Mouse (Mus musculus) stomach, postnatal 0 days (tissue): ENCODE results near the gene Ccdc141. TPM values are rescaled to one million over a fixed set of nuclear protein-coding genes. Genes with fewer than 3 reads are reported as not detected.

Experiments used
- ATAC-seq: fragments of 200-750 bp; cut with Nextera tagmentation; 2 replicates; pipeline ENCODE4 v1.8.0; 2017; ENCODE audit not compliant: low FRiP score, low TSS enrichment
- DNase-seq: peaks from one replicate; pipeline ENCODE4 v3.0.0-alpha.2; 2016; ENCODE audit warnings: low spot score
- H3K27ac ChIP-seq: fragments of 300-500 bp; sonication (generic); replicated peaks from 2 replicates; pipeline ENCODE4 v1.5.1; 2014; ENCODE audit warnings: mild to moderate bottlenecking, control low read depth
- H3K27me3 ChIP-seq: fragments of 300-500 bp; sonication (generic); 2 replicates; pipeline ENCODE4 v1.6.1; 2014; ENCODE audit warnings: low read length; ENCODE audit not compliant: control insufficient read depth, insufficient read depth
- H3K36me3 ChIP-seq: fragments of 300-500 bp; sonication (generic); 2 replicates; pipeline ENCODE4 v1.6.1; 2014; ENCODE audit warnings: low read length, mixed read lengths; ENCODE audit not compliant: control insufficient read depth, insufficient read depth
- H3K4me1 ChIP-seq: fragments of 300-500 bp; sonication (generic); replicated peaks from 2 replicates; pipeline ENCODE4 v1.6.1; 2014; ENCODE audit warnings: antibody characterized with exemption; ENCODE audit not compliant: control insufficient read depth, insufficient read depth
- H3K4me2 ChIP-seq: fragments of 300-500 bp; sonication (generic); replicated peaks from 2 replicates; pipeline ENCODE4 v1.6.1; 2014; ENCODE audit warnings: low read depth, mild to moderate bottlenecking, control low read depth, moderate library complexity
- H3K4me3 ChIP-seq: fragments of 300-500 bp; sonication (generic); 2 replicates; pipeline ENCODE4 v1.5.1; 2014; ENCODE audit warnings: low read depth, low read length, control low read depth
- H3K9ac ChIP-seq: fragments of 300-500 bp; sonication (generic); 2 replicates; pipeline ENCODE4 v1.6.1; 2014; ENCODE audit warnings: mild to moderate bottlenecking, low read length, control low read depth, mixed read lengths
- H3K9me3 ChIP-seq: fragments of 300-500 bp; sonication (generic); 2 replicates; pipeline ENCODE4 v1.6.1; 2016; ENCODE audit warnings: low read length; ENCODE audit not compliant: control insufficient read depth
- CTCF ChIP-seq: IDR thresholded peaks from 2 replicates; pipeline ENCODE4 v1.5.1; 2016; ENCODE audit warnings: antibody characterized with exemption, low read depth, mild to moderate bottlenecking, moderate library complexity
- EP300 ChIP-seq: optimal IDR thresholded peaks from 2 replicates; pipeline ENCODE3; 2016; ENCODE audit warnings: antibody characterized with exemption
- WGBS: fragments of 180-500 bp; shearing (Covaris S2); extraction: QIAGEN DNeasy Blood & Tissue Kit; methylation state at CpG from one replicate; pipeline ENCODE4 v1.1.7; 2014; 5-methylcytosine and 5-hydroxymethylcytosine counted together
- polyA plus RNA-seq: library from polyadenylated mRNA; unstranded; fragments of >200 nt; fragmentation: Nextera tagmentation; extraction: Ambion mirVana; gene quantifications from 2 replicates; pipeline ENCODE4 v1.2.1, GENCODE M21; 2015

Gene Ccdc141
- polyA plus RNA-seq, 1 experiment from 2014 or later, result 6.7 TPM

- no peak for DNase-seq
- Histone ChIP-seq H3K9ac (peak overlapping the region; percentile 31; the same call in 1 of the 2 replicates), H3K4me3 (peak overlapping the region; percentile 61; the same call in 1 of the 2 replicates), H3K4me1 (no peaks in the 10 kb centered on the region; the same call in 1 of the 2 replicates), H3K27ac (no peak overlapping the region), H3K9me3 (no peaks in the 10 kb centered on the region), H3K36me3 (no peaks in the 10 kb centered on the region), H3K4me2 (peak overlapping the region; percentile 92), H3K27me3 (no peaks in the 10 kb centered on the region)
- no peak for TF ChIP-seq EP300
- no peak for TF ChIP-seq CTCF
- ATAC-seq, result no peak
- WGBS, result 84% methylated on average over 4 of the region's 4 CpGs
Measured at GRCm38 (mm10) chr2:77169218-77169617, 1.2 kb downstream of the Ccdc141 start.

- no peak for TF ChIP-seq CTCF
- no peak for TF ChIP-seq EP300
- no peak overlapping the region for H3K4me2 ChIP-seq
- ATAC-seq (no peak), DNase-seq (no peak)
- no peaks in the 10 kb centered on the region for H3K27me3 ChIP-seq
- H3K9ac ChIP-seq, result no peak overlapping the region
- H3K36me3 ChIP-seq, result no peaks in the 10 kb centered on the region
- no peaks in the 10 kb centered on the region; the same call in 1 of the 2 replicates for H3K4me1 ChIP-seq
- no peak overlapping the region for H3K4me3 ChIP-seq
- no peak overlapping the region for H3K27ac ChIP-seq
- no peaks in the 10 kb centered on the region for H3K9me3 ChIP-seq
- WGBS, result 88% methylated on average over 7 of the region's 7 CpGs
Measured at GRCm38 (mm10) chr2:77168781-77169180, 1.7 kb downstream of the Ccdc141 start.

- ATAC-seq, result no peak
- no peak for TF ChIP-seq CTCF
- TF ChIP-seq EP300, result no peak
- no peak overlapping the region for H3K9ac ChIP-seq
- no peak overlapping the region for H3K27ac ChIP-seq
- H3K9me3 ChIP-seq, result no peaks in the 10 kb centered on the region
- no peaks in the 10 kb centered on the region for H3K27me3 ChIP-seq
- 84% methylated on average over 13 of the region's 13 CpGs for WGBS
- no peak for DNase-seq
- H3K4me2 ChIP-seq, result no peak overlapping the region
- no peaks in the 10 kb centered on the region; the same call in 1 of the 2 replicates for H3K4me1 ChIP-seq
- no peak overlapping the region for H3K4me3 ChIP-seq
- H3K36me3 ChIP-seq, result no peaks in the 10 kb centered on the region
Measured at GRCm38 (mm10) chr2:77168081-77168685, 2.3 kb downstream of the Ccdc141 start.

- Histone ChIP-seq H3K36me3 (no peaks in the 10 kb centered on the region), H3K4me1 (no peaks in the 10 kb centered on the region), H3K4me3 (no peak overlapping the region), H3K9ac (no peak overlapping the region), H3K9me3 (no peaks in the 10 kb centered on the region), H3K4me2 (no peak overlapping the region), H3K27ac (no peak overlapping the region), H3K27me3 (no peaks in the 10 kb centered on the region)
- ATAC-seq (no peak), DNase-seq (no peak)
- TF ChIP-seq EP300, result no peak
- TF ChIP-seq CTCF, result no peak
- WGBS, result 73% methylated on average over 4 of the region's 4 CpGs
Measured at GRCm38 (mm10) chr2:77166366-77166765, 4.1 kb downstream of the Ccdc141 start.

GRCm38 (mm10) chr2:77164662-77165061, 5.8 kb downstream of the Ccdc141 start:
- H3K27ac ChIP-seq, result no peak overlapping the region
- no peaks in the 10 kb centered on the region for H3K9me3 ChIP-seq

GRCm38 (mm10) chr2:77163381-77163780, 7.1 kb downstream of the Ccdc141 start:
- ATAC-seq, result no peak
- Histone ChIP-seq H3K9ac (no peak overlapping the region), H3K4me3 (no peak overlapping the region), H3K9me3 (no peaks in the 10 kb centered on the region), H3K36me3 (no peaks in the 10 kb centered on the region), H3K4me2 (no peak overlapping the region), H3K4me1 (no peaks in the 10 kb centered on the region), H3K27me3 (no peaks in the 10 kb centered on the region), H3K27ac (no peak overlapping the region)
- TF ChIP-seq CTCF (no peak), EP300 (no peak)
- WGBS, result 83% methylated on average over 3 of the region's 3 CpGs
- DNase-seq, result no peak

More at GRCm38 (mm10) chr2:77164662-77165061, 5.8 kb downstream of the Ccdc141 start:
- ATAC-seq, result no peak
- TF ChIP-seq EP300 (no peak), CTCF (no peak)
- WGBS, result 72% methylated on average over 3 of the region's 3 CpGs
- no peaks in the 10 kb centered on the region for H3K36me3 ChIP-seq
- H3K4me3 ChIP-seq, result no peak overlapping the region
- H3K27me3 ChIP-seq, result no peaks in the 10 kb centered on the region
- no peaks in the 10 kb centered on the region for H3K4me1 ChIP-seq
- no peak overlapping the region for H3K9ac ChIP-seq
- H3K4me2 ChIP-seq, result no peak overlapping the region
- no peak for DNase-seq
